Mouse (Mus musculus) forebrain, embryonic 16.5 days (tissue): ENCODE measurements around the gene Tubg1. TPM values are rescaled to one million over a fixed set of nuclear protein-coding genes. Genes with fewer than 3 reads are reported as not detected.

Experiments
- microRNA-seq: library from miRNA; unstranded; fragments of <30 nt; microRNA quantifications from one replicate; pipeline ENCODE4, GENCODE M21; 2017
- polyA plus RNA-seq: library from polyadenylated mRNA; unstranded; fragments of >200 nt; fragmentation: Nextera tagmentation; extraction: Ambion mirVana; gene quantifications from 2 replicates; pipeline ENCODE4 v1.2.1, GENCODE M21; 2015

Gene Tubg1
- polyA plus RNA-seq, 1 experiment from 2014 or later, result 90.7 TPM

Small RNA genes within 50 kb of the gene (microRNA-seq; reads per million reads assigned to microRNA genes)
- not detected for gene Gm27626

Other genes with a start within 250 kb of the Tubg1 start
- gene Stat3, start 180.4 kb upstream of the Tubg1 start, polyA plus RNA-seq, result 30.6 and 31.5 TPM in 2 replicates
- 33.6 and 45.4 TPM in 2 replicates for gene Cavin1, start 149.1 kb upstream of the Tubg1 start, polyA plus RNA-seq
- 90.6 and 111 TPM in 2 replicates for gene Atp6v0a1, start 110.5 kb upstream of the Tubg1 start, polyA plus RNA-seq
- 7.1 and 8.0 TPM in 2 replicates for gene Naglu, start 49.9 kb upstream of the Tubg1 start, polyA plus RNA-seq
- gene Hsd17b1, start 41.5 kb upstream of the Tubg1 start, polyA plus RNA-seq, result 0.25 and 0.30 TPM in 2 replicates
- 45.9 and 48.1 TPM in 2 replicates for gene Coasy, start 37.4 kb upstream of the Tubg1 start, polyA plus RNA-seq
- gene Mlx, start 32.7 kb upstream of the Tubg1 start, polyA plus RNA-seq, result 94.6 and 102 TPM in 2 replicates
- 37.3 and 43.6 TPM in 2 replicates for gene Psmc3ip, start 24.5 kb upstream of the Tubg1 start, polyA plus RNA-seq
- gene Retreg3, start within 50 bp of the Tubg1 start, polyA plus RNA-seq, result 24.5 and 25.2 TPM in 2 replicates
- gene Tubg2, start 36.0 kb downstream of the Tubg1 start, polyA plus RNA-seq, result 36.2 and 43.0 TPM in 2 replicates
- gene Cntnap1, start 50.6 kb downstream of the Tubg1 start, polyA plus RNA-seq, result 0.77 and 1.5 TPM in 2 replicates
- gene Plekhh3, start 51.4 kb downstream of the Tubg1 start, polyA plus RNA-seq, result 4.8 and 5.8 TPM in 2 replicates
- gene Ccr10, start 55.5 kb downstream of the Tubg1 start, polyA plus RNA-seq, result 0.14 TPM in 1 of 2 replicates, not detected in the other
- gene Ezh1, start 106.5 kb downstream of the Tubg1 start, polyA plus RNA-seq, result 24.8 and 27.0 TPM in 2 replicates
- gene Ramp2, start 126.1 kb downstream of the Tubg1 start, polyA plus RNA-seq, result 67.4 and 72.0 TPM in 2 replicates
- 91.1 and 93.3 TPM in 2 replicates for gene Vps25, start 133.8 kb downstream of the Tubg1 start, polyA plus RNA-seq
- 5.8 and 6.2 TPM in 2 replicates for gene Wnk4, start 140.6 kb downstream of the Tubg1 start, polyA plus RNA-seq
- 0.91 TPM in 2 replicates for gene Cntd1, start 159.1 kb downstream of the Tubg1 start, polyA plus RNA-seq
- 191 and 197 TPM in 2 replicates for gene Coa3, start 159.2 kb downstream of the Tubg1 start, polyA plus RNA-seq
- 191 and 203 TPM in 2 replicates for gene Becn1, start 182.3 kb downstream of the Tubg1 start, polyA plus RNA-seq
- gene Psme3, start 196.3 kb downstream of the Tubg1 start, polyA plus RNA-seq, result 127 and 137 TPM in 2 replicates
- gene Aoc2, start 205.1 kb downstream of the Tubg1 start, polyA plus RNA-seq, result 1.9 and 3.2 TPM in 2 replicates
- gene Aoc3, start 210.7 kb downstream of the Tubg1 start, polyA plus RNA-seq, result 0.09 and 0.10 TPM in 2 replicates
- not detected in 2 replicates for gene G6pc, start 247.6 kb downstream of the Tubg1 start, polyA plus RNA-seq